Mouse (Mus musculus): Measurements from ENCODE around the gene Dbx2. TPM values are rescaled to one million over a fixed set of nuclear protein-coding genes. Genes with fewer than 3 reads are reported as not detected.

Dbx2 gene
- polyA plus RNA-seq, 1 experiment from 2014 or later, result 0.67 TPM

- under 1% methylated on average over 49 of the region's 49 CpGs for WGBS
- peaks cover 81% of the 10 kb centered on the region for H3K27me3 ChIP-seq (ENCODE audit: poor library complexity, severe bottlenecking)
- DNase-seq (ENCODE audit: extremely low spot score, low spot score), result peak; percentile 37
- H3K36me3 ChIP-seq (replicated peaks), result no peaks in the 10 kb centered on the region
- H3K4me1 ChIP-seq, result peaks cover 40% of the 10 kb centered on the region
- H3K4me3 ChIP-seq, result peak overlapping the region; percentile 57
- no peaks in the 10 kb centered on the region for H3K9me3 ChIP-seq
- H3K27ac ChIP-seq, result peak overlapping the region; percentile 56; the same call in 1 of the 2 replicates
Observed at GRCm38 (mm10) chr15:95654211-95654897, 1.4 kb downstream of the Dbx2 start.

- H3K27ac ChIP-seq, result peak overlapping the region; percentile 56; the same call in 1 of the 2 replicates
- DNase-seq (ENCODE audit: extremely low spot score, low spot score), result no peak
Observed at GRCm38 (mm10) chr15:95653812-95654210, 1.9 kb downstream of the Dbx2 start.

DNA sequence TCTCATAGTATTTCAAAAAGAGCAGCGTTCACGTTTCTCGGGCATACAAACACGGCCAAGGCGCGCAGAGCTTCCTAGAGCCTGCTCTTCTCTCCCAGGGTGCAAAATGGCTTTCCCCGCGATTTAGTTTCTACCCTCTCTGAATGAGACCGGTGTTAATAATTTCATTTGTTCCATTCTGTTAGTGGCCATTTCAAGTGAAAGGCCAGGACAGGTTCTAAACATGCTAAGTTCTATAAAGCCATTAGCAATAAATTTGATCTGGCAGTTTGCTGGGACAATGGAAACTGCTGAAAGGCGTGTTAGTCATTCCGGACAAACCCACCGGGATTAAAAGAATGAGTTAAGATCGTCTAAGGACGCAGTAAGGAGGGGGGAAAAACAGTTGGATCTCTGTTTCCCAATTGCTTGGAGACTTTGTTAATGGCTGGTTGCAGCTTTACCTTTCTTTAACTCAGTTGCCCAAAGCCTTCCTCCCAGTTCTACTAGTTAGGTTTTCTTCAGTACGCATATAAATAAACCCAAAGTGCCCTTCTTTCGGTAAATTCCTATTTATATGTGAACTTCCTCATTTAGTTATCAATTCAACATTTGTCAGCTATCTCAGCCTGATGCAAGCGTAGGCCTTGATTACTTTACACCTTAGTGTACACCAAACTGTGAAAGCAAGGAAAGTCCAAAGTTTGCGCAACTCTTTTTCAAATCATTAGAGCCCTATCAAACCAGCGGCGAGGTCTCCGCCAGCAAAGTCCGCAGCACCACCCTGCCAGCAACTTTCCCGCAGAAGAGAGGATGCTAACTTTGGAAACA is 2.7 kb downstream of the Dbx2 start:
- Histone ChIP-seq H3K36me3 (replicated peaks) (no peaks in the 10 kb centered on the region), H3K4me1 (peaks cover 40% of the 10 kb centered on the region), H3K9me3 (no peaks in the 10 kb centered on the region), H3K27me3 (ENCODE audit: poor library complexity, severe bottlenecking) (peaks cover 93% of the 10 kb centered on the region), H3K27ac (no peak overlapping the region), H3K4me3 (peak overlapping the region; percentile 57)
- DNase-seq (ENCODE audit: extremely low spot score, low spot score), result peak; percentile 29
- WGBS, result 1% methylated on average over 23 of the region's 23 CpGs

More at GRCm38 (mm10) chr15:95653812-95654210, 1.9 kb downstream of the Dbx2 start:
- Histone ChIP-seq H3K4me3 (peak overlapping the region; percentile 57), H3K36me3 (replicated peaks) (no peaks in the 10 kb centered on the region), H3K27me3 (ENCODE audit: poor library complexity, severe bottlenecking) (peaks cover 86% of the 10 kb centered on the region), H3K4me1 (peaks cover 40% of the 10 kb centered on the region), H3K9me3 (no peaks in the 10 kb centered on the region)
- WGBS, result 0% methylated on average over 6 of the region's 6 CpGs

DNA sequence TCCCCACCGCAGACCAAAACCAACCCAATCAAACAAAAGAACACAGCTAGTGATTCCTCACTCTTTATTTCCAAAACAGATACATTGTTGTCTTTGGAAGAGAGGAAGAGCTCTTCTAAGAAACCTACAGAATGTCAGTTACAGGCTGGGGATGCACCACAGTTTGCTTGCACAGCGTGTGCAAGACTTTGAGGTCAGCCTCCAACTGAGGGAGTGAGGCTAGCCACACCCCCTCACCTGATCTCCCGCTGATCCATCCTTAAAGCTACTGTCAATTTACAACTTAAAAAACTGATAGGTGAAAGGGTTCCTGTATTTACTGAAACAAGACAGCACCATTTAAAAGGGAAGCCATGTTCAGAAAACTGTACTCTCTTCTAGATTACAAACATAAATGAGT is 3.9 kb downstream of the Dbx2 start:
- WGBS, result under 1% methylated on average over 3 of the region's 3 CpGs
- peaks cover 100% of the 10 kb centered on the region for H3K27me3 ChIP-seq (ENCODE audit: poor library complexity, severe bottlenecking)
- no peak overlapping the region for H3K27ac ChIP-seq
- no peak overlapping the region for H3K4me3 ChIP-seq
- DNase-seq (ENCODE audit: extremely low spot score, low spot score), result no peak
- no peaks in the 10 kb centered on the region for H3K36me3 ChIP-seq (replicated peaks)
- H3K4me1 ChIP-seq, result peaks cover 40% of the 10 kb centered on the region
- no peaks in the 10 kb centered on the region for H3K9me3 ChIP-seq

DNA sequence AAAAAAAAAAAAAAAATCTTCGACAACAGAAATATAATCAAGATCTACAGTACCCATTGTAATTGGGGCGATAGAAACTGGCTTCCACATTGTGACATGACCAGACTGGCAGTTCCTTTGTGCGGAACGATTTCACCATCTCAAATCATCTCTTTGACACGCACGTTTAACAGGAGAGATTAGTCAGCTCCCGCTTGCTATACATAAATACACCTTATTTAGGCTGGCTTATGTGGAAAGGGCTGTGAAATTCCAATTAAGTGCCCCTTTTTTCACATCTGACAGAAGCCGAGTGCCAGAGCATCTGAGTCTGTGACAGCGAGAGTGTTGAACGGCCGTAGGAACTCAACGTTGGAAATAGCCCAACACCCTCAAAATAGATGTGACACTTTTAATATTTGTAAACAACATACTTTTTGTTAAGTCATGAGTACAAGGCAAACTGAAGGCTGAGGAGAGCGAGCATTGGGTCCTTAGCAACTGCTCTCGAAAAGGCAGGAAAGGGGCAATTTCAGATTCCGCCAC is 12.2 kb downstream of the Dbx2 start:
- Histone ChIP-seq H3K27me3 (ENCODE audit: poor library complexity, severe bottlenecking) (peaks cover 97% of the 10 kb centered on the region), H3K4me1 (peaks cover 71% of the 10 kb centered on the region), H3K36me3 (replicated peaks) (no peaks in the 10 kb centered on the region), H3K9me3 (no peaks in the 10 kb centered on the region), H3K27ac (no peak overlapping the region), H3K4me3 (no peak overlapping the region)
- DNase-seq (ENCODE audit: extremely low spot score, low spot score), result peak; percentile 20
- WGBS, result 41% methylated on average over 15 of the region's 15 CpGs

GRCm38 (mm10) chr15:95640347-95640746 is 15.4 kb downstream of the Dbx2 start:
- no peaks in the 10 kb centered on the region for H3K36me3 ChIP-seq (replicated peaks)
- no peaks in the 10 kb centered on the region for H3K9me3 ChIP-seq
- under 1% methylated on average over 11 of the region's 11 CpGs for WGBS
- H3K4me1 ChIP-seq, result peaks cover 84% of the 10 kb centered on the region
- peak; percentile 75 for DNase-seq (ENCODE audit: extremely low spot score, low spot score)
- H3K4me3 ChIP-seq, result peak overlapping the region; percentile 34
- peak overlapping the region; percentile 76 for H3K27ac ChIP-seq
- peaks cover 97% of the 10 kb centered on the region for H3K27me3 ChIP-seq (ENCODE audit: poor library complexity, severe bottlenecking)

DNA sequence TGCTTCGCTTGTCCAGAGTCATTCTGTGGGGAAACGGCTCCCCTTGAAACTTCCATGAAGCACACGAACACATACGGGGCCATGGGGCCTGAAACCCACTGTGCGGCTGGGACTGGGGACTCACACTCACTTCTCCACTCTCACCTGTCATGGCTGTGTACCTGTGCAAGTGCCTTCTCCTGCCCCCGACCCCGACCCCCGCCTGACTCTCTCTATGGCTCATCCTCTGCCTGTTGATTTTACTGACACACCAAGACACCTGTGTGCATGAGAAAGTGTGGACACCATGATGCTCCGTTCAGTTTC is 16.0 kb downstream of the Dbx2 start:
- Histone ChIP-seq H3K27me3 (ENCODE audit: poor library complexity, severe bottlenecking) (peaks cover 97% of the 10 kb centered on the region), H3K4me1 (peaks cover 79% of the 10 kb centered on the region), H3K4me3 (peak overlapping the region; percentile 34), H3K27ac (peak overlapping the region; percentile 76), H3K36me3 (replicated peaks) (no peaks in the 10 kb centered on the region), H3K9me3 (no peaks in the 10 kb centered on the region)
- no peak for DNase-seq (ENCODE audit: extremely low spot score, low spot score)
- WGBS, result 37% methylated on average over 9 of the region's 9 CpGs

GRCm38 (mm10) chr15:95639115-95639828 is 16.5 kb downstream of the Dbx2 start:
- peak; percentile 30 for DNase-seq (ENCODE audit: extremely low spot score, low spot score)
- Histone ChIP-seq H3K4me1 (peaks cover 74% of the 10 kb centered on the region), H3K27ac (peak overlapping the region; percentile 76), H3K9me3 (no peaks in the 10 kb centered on the region), H3K36me3 (replicated peaks) (no peaks in the 10 kb centered on the region), H3K4me3 (peak overlapping the region; percentile 34), H3K27me3 (ENCODE audit: poor library complexity, severe bottlenecking) (peaks cover 97% of the 10 kb centered on the region)
- WGBS, result 46% methylated on average over 20 of the region's 20 CpGs

DNA sequence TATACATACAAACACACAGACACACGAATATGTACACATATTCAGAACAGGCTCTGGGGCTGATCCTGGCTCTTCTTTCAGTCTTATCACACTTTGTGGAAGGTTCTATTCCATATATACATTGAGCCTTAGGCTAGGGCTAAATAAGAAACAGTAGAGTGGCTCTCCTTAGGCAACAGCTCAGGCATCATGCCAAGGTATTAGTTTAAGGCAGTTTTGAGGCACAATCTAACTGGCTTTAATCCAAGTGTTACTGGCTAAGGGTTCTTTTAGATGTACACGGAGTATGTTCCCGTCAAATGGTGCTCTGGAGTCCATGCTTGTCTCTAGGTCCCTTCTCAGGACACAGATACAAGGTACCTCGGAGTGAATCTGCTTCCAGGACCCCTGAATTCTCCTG is 31.4 kb downstream of the Dbx2 start:
- Histone ChIP-seq H3K9me3 (no peaks in the 10 kb centered on the region), H3K4me3 (no peak overlapping the region), H3K27ac (no peak overlapping the region), H3K36me3 (replicated peaks) (no peaks in the 10 kb centered on the region), H3K4me1 (no peaks in the 10 kb centered on the region; the same call in 1 of the 2 replicates), H3K27me3 (ENCODE audit: poor library complexity, severe bottlenecking) (no peaks in the 10 kb centered on the region; the same call in 1 of the 2 replicates)
- no peak for DNase-seq (ENCODE audit: extremely low spot score, low spot score)
- 93% methylated on average over 4 of the region's 4 CpGs for WGBS

DNA sequence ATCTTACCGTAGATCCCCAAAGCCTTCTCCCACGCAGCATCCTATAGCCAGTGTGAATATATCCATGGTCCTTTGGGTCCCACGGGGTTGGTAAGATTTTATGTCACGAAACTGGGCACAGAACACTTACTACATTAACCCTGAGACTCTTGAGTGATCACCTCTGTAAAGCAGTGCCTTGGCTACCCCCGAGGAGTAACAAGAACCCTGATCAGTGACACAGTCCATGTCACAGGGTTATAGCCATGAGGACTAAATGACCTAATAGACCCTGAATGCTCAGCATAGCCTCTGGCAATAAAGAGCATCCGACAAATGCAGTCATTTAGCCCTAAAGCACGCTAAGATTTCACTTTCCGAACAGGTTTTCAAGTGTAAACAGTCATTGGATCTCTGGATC is 33.0 kb downstream of the Dbx2 start:
- no peaks in the 10 kb centered on the region for H3K9me3 ChIP-seq
- no peak overlapping the region for H3K27ac ChIP-seq
- no peak for DNase-seq (ENCODE audit: extremely low spot score, low spot score)
- WGBS, result 87% methylated on average over 8 of the region's 8 CpGs
- no peaks in the 10 kb centered on the region for H3K27me3 ChIP-seq (ENCODE audit: poor library complexity, severe bottlenecking)
- no peak overlapping the region for H3K4me3 ChIP-seq
- no peaks in the 10 kb centered on the region for H3K36me3 ChIP-seq (replicated peaks)
- no peaks in the 10 kb centered on the region; the same call in 1 of the 2 replicates for H3K4me1 ChIP-seq

DNA sequence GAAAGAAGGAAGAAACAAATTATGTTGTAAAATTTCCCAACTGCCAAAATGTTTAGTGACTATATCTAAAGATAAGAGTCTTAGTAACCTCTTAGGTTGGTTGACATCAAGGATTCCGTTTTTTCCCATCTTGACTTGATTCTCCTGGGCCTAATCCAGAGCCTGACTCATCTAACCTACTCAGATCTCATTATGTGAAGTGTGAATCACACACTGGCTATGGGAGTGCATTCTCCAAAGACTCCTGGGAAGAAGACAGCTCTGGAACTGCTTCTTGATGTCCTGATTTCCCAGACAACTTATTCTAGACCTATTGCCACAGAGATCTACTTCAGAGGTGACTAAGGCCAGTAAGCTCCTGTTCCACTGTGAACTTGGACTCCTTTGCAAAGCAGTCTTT is 43.2 kb downstream of the Dbx2 start:
- no peaks in the 10 kb centered on the region for H3K4me1 ChIP-seq
- WGBS, result 83% methylated on average over 1 of the region's 1 CpGs
- no peaks in the 10 kb centered on the region for H3K9me3 ChIP-seq
- no peaks in the 10 kb centered on the region for H3K36me3 ChIP-seq (replicated peaks)
- no peak for DNase-seq (ENCODE audit: extremely low spot score, low spot score)
- H3K27ac ChIP-seq, result no peak overlapping the region
- H3K27me3 ChIP-seq (ENCODE audit: poor library complexity, severe bottlenecking), result no peaks in the 10 kb centered on the region
- H3K4me3 ChIP-seq, result no peak overlapping the region

DNA sequence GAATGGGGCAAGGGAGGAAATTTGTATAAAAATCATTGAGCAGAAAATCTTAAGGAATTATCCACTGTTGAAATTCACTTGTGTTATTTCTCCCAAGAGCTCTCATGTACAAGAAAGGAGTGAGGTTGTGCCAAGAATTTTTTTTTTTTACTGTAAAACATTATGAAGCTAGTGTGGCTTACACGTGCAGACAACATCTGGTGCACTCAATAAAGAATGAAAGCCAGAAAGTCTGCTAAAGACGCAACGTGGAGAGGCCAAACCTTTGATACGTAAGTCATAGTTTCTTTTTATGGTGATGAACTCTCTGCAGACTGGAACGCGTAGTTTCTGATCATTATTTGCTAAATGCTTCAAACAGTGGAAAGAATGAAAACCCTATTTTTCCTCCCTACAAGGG is 54.6 kb downstream of the Dbx2 start:
- DNase-seq (ENCODE audit: extremely low spot score, low spot score), result no peak
- Histone ChIP-seq H3K27me3 (ENCODE audit: poor library complexity, severe bottlenecking) (no peaks in the 10 kb centered on the region), H3K4me1 (no peaks in the 10 kb centered on the region), H3K4me3 (no peak overlapping the region), H3K36me3 (replicated peaks) (no peaks in the 10 kb centered on the region), H3K9me3 (peaks cover 4% of the 10 kb centered on the region; the same call in 1 of the 2 replicates), H3K27ac (no peak overlapping the region)
- WGBS, result 89% methylated on average over 6 of the region's 6 CpGs
